Mouse (Mus musculus): ENCODE results near the gene Plce1.

Gene Plce1

DNA sequence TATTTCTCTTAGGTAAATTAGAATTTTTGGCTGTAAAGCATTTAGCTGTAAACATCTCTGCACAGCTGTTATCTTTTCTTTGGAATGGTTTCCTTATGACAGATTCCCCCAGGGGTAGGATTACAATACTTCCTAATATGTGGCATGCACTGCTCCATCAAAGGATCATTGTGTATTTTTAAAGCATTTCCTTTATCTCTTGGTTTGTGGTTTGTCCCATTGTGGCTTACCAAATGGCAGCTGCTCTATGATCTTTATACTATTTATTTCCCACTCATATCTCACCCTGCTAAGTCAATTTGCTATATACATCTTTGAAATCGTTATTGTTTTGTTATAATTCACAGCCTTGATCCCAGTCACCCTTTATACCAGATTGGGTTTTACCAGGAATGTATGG is 352.3 kb downstream of the Plce1 start:
- DNase-seq (ENCODE audit: low read depth) = no peak

Measured in NIH3T3 (cell line).